Mouse (Mus musculus) heart, embryonic 15.5 days (tissue): ENCODE measurements around the gene Olfr417. TPM values are rescaled to one million over a fixed set of nuclear protein-coding genes. Genes with fewer than 3 reads are reported as not detected.
"Not testable (repeated sequence)": the region's sequence is repeated elsewhere in the genome, so short reads cannot be mapped to it uniquely, and the experiment has no call there.

Experiments used
- ATAC-seq: fragments of 200-750 bp; cut with Nextera tagmentation; replicated peaks from 2 replicates; pipeline ENCODE4 v1.8.0; 2017; ENCODE audit warnings: low read depth, moderate TSS enrichment; ENCODE audit not compliant: insufficient number of reproducible peaks, insufficient read depth, low FRiP score
- H3K27ac ChIP-seq: fragments of 300-500 bp; sonication (generic); 2 replicates; pipeline ENCODE4 v1.5.1; 2015; ENCODE audit warnings: mild to moderate bottlenecking, inconsistent platforms
- H3K27me3 ChIP-seq: fragments of 300-500 bp; sonication (generic); 2 replicates; pipeline ENCODE4 v1.6.1; 2015; ENCODE audit warnings: inconsistent platforms
- H3K36me3 ChIP-seq: fragments of 300-500 bp; sonication (generic); 2 replicates; pipeline ENCODE4 v1.6.1; 2015; ENCODE audit warnings: mild to moderate bottlenecking, inconsistent platforms
- H3K4me1 ChIP-seq: fragments of 300-500 bp; sonication (generic); replicated peaks from 2 replicates; pipeline ENCODE4 v1.6.1; 2015; ENCODE audit warnings: inconsistent platforms
- H3K4me2 ChIP-seq: fragments of 300-500 bp; sonication (generic); 2 replicates; pipeline ENCODE4 v1.6.1; 2015; ENCODE audit warnings: inconsistent platforms, mild to moderate bottlenecking, moderate library complexity
- H3K4me3 ChIP-seq: fragments of 300-500 bp; sonication (generic); 2 replicates; pipeline ENCODE4 v1.5.1; 2015; ENCODE audit warnings: mild to moderate bottlenecking, inconsistent platforms
- H3K9ac ChIP-seq: fragments of 300-500 bp; sonication (generic); 2 replicates; pipeline ENCODE4 v1.6.1; 2015; ENCODE audit warnings: mild to moderate bottlenecking, inconsistent platforms
- H3K9me3 ChIP-seq: fragments of 300-500 bp; sonication (generic); replicated peaks from 2 replicates; pipeline ENCODE4 v1.6.1; 2016; ENCODE audit warnings: inconsistent platforms
- WGBS: fragments of 180-500 bp; shearing (Covaris S2); methylation state at CpG from one replicate; pipeline ENCODE4 v1.1.7; 2015; ENCODE audit warnings: mixed read lengths; 5-methylcytosine and 5-hydroxymethylcytosine counted together
- polyA plus RNA-seq: library from polyadenylated mRNA; unstranded; fragments of >200 nt; fragmentation: Nextera tagmentation; extraction: Ambion mirVana; gene quantifications from 2 replicates; pipeline ENCODE4 v1.2.1, GENCODE M21; 2015

Olfr417 gene
- polyA plus RNA-seq, result not detected in 2 replicates

DNA sequence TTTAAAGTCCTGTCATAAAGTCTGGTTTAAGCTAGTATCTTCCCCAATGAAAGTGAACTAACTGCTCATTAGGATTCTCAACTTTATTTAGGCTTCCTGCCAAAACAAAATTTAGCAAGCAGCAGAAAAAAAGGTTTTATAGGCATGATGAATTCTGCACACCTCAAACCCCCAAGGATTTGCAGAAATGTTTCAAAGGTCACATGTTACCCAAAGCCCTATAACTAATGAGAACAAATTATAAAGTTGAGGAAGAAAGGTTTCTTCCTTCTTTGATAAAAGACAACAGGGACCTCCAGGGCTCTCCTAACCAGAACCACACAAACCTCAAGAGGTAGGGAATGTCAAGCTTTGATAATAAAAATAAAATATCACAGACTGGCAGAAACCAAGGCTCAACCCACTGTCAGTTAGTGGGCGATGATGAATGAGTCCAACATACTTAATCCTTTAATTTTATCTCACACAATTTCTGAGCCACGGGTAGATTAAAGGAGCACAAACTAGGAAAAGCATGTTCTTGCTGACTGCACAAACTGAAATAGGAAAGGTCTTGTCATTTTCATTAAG lies at the start of gene Olfr417:
Gene Olfr417 (plus strand): TSS at position 241 of the 570 bp plus-strand sequence.
- Histone ChIP-seq H3K27me3 (no peaks in the 10 kb centered on the region), H3K4me3 (no peak within 1 kb of the TSS), H3K4me1 (no peaks in the 10 kb centered on the region), H3K4me2 (no peak within 1 kb of the TSS), H3K36me3 (no peaks in the 10 kb centered on the region), H3K9me3 (no peaks in the 10 kb centered on the region), H3K27ac (no peak within 1 kb of the TSS), H3K9ac (no peak within 1 kb of the TSS)
- ATAC-seq, result no peak
- 65% methylated on average over 2 of the region's 2 CpGs for WGBS

DNA sequence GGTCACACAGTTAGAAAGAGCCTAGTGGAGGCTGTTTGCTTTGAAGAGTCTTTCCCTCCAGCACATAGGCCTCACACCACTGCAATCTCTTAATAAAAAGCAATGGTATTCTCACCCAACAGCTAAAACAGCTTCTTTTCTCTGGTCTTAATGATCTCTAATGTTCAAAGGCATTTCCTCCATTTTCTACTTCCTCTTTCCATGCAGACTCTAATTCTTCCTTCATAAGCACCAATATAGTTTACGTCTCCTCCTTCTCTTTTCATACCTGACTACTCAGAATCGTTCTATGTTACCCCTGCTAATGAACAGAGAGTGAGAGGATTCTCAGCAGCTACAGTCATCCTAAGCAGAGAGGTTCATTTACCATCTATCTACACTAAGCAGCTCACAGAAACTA lies 47.6 kb upstream of the Olfr417 start:
- WGBS, result 80% methylated on average over 2 of the region's 2 CpGs
- no peak for ATAC-seq
- H3K27me3 ChIP-seq, result no peaks in the 10 kb centered on the region
- H3K36me3 ChIP-seq, result no peaks in the 10 kb centered on the region
- H3K4me2 ChIP-seq, result no peak overlapping the region
- no peak overlapping the region for H3K27ac ChIP-seq
- H3K4me3 ChIP-seq, result no peak overlapping the region
- no peaks in the 10 kb centered on the region for H3K4me1 ChIP-seq
- no peaks in the 10 kb centered on the region for H3K9me3 ChIP-seq
- H3K9ac ChIP-seq, result no peak overlapping the region

DNA sequence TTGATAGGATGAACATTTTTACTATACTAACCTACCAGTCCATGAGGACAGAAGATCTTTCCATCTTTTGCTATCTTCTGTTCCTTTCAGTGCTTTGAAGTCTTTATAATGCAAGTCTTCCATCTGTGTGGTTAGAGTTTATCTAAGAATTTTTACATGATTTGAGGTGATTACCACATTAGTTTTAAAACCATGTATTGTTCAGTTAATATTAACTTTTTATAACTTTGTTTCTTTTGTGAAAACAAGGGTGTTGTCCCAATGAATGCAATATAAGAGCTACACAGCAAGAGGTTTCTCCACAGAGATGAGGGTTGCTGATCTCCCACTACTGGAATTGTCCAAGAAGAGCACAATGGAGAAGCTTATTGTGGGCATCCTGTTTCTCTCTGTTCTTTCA lies 34.7 kb upstream of the Olfr417 start, which contains the start of gene Mptx1:
Gene Mptx1 (plus strand): TSS at position 301 of the 400 bp plus-strand sequence.
- H3K27me3 ChIP-seq, result no peaks in the 10 kb centered on the region

DNA sequence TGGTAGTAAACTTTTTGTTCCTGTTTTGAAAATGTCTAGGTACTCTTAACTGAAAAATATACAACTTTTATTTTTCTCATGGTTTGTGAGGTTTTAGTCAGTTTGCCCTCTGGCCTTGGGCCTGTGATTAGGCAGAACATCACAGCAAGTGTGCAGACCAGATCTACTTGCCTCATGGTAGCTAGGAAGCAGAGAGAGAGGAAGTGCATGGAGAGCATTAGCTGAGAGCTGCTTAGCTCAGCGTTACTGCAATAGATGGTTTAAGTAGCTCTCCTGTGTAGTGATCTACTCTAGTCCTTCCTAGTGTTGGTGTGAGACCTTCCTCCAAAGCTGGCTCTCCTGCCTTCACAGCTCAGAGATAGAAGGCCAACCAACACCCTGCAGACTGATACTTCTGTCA lies 11.3 kb upstream of the Olfr417 start:
- H3K4me3 ChIP-seq, H3K27ac ChIP-seq, H3K4me2 ChIP-seq, H3K9ac ChIP-seq, H3K4me1 ChIP-seq, H3K36me3 ChIP-seq, H3K27me3 ChIP-seq, ATAC-seq, H3K9me3 ChIP-seq: not testable (repeated sequence)
- 55% methylated on average over 1 of the region's 1 CpGs for WGBS

More for the DNA sequence above, 34.7 kb upstream of the Olfr417 start, which contains the start of gene Mptx1:
- no peaks in the 10 kb centered on the region for H3K36me3 ChIP-seq
- ATAC-seq, result no peak
- no peaks in the 10 kb centered on the region for H3K4me1 ChIP-seq
- H3K4me3 ChIP-seq, result no peak within 1 kb of the TSS
- H3K4me2 ChIP-seq, result no peak within 1 kb of the TSS
- H3K27ac ChIP-seq, result no peak within 1 kb of the TSS
- H3K9ac ChIP-seq, result no peak within 1 kb of the TSS
- H3K9me3 ChIP-seq, result no peaks in the 10 kb centered on the region

DNA sequence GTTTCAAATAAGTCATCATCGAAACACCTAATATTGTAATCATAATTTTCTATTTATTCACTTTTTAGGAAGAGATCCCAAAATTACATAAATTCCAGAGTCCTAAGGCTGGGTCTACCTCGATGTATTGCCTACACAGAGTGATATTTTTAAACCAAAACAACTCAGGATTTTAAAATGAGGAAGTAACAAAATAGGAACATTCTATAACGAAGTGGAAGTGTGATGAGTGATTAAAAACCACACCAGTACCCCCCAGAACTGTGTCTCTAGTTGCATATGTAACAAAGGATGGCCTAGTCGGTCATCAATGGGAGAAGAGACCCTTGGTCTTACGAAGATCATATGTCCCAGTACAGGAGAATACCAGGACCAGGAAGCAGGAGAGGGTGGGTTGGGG lies 10.3 kb upstream of the Olfr417 start:
- Histone ChIP-seq H3K4me2 (no peak overlapping the region), H3K4me3 (no peak overlapping the region), H3K4me1 (no peaks in the 10 kb centered on the region), H3K27ac (no peak overlapping the region), H3K9me3 (no peaks in the 10 kb centered on the region), H3K27me3 (no peaks in the 10 kb centered on the region), H3K36me3 (no peaks in the 10 kb centered on the region), H3K9ac (no peak overlapping the region)
- WGBS, result 63% methylated on average over 5 of the region's 5 CpGs
- no peak for ATAC-seq

DNA sequence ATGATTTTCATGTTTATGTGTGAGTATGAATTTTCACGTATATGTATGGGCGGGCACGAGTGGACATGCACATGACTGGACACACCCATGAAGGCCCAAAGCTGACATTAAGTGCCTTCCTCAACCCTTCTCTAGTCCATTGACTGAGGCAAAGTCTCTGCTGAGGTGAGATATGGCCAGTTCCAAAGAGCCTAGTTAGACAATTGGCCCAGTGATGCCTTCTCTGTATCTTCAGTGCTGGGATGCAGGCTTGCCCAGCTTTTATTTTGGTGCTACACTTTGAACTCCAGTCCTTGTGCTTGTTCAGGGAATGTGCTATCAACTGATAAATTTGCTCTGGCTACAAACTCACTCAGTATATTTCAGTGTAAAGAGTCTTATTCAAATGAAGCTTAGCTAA lies 8.9 kb downstream of the Olfr417 start:
- Histone ChIP-seq H3K4me1 (no peaks in the 10 kb centered on the region), H3K9me3 (no peaks in the 10 kb centered on the region), H3K4me2 (no peak overlapping the region), H3K27ac (no peak overlapping the region), H3K36me3 (no peaks in the 10 kb centered on the region), H3K4me3 (no peak overlapping the region), H3K9ac (no peak overlapping the region), H3K27me3 (no peaks in the 10 kb centered on the region)
- WGBS, result 90% methylated on average over 3 of the region's 3 CpGs
- ATAC-seq, result no peak

DNA sequence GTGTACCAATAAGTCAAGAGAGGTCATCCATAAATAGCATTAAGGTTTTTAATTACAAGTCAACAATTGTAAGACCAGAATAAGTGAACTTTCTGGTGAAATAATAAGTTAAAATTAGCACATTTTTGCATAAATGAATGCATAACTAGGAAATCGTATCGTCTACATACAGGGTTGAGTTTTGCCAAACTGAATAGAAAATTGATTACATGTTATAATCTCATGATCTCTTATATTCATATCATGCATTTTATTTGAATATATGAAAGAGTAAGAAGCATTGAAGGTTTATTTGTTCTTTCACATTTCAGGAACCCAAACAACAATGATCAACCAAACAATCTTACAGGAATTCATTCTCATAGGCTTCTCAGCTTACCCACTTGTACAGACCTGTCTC lies 25.8 kb downstream of the Olfr417 start, which contains the start of gene Olfr248:
Gene Olfr248 (plus strand): TSS at position 301 of the 400 bp plus-strand sequence.
- H3K9ac ChIP-seq, result no peak within 1 kb of the TSS
- no peak within 1 kb of the TSS for H3K27ac ChIP-seq
- ATAC-seq, result no peak
- H3K4me2 ChIP-seq, result no peak within 1 kb of the TSS
- no peaks in the 10 kb centered on the region for H3K9me3 ChIP-seq
- no peaks in the 10 kb centered on the region for H3K4me1 ChIP-seq
- WGBS, result 89% methylated on average over 2 of the region's 2 CpGs
- H3K4me3 ChIP-seq, result no peak within 1 kb of the TSS
- no peaks in the 10 kb centered on the region for H3K36me3 ChIP-seq
- H3K27me3 ChIP-seq, result no peaks in the 10 kb centered on the region

DNA sequence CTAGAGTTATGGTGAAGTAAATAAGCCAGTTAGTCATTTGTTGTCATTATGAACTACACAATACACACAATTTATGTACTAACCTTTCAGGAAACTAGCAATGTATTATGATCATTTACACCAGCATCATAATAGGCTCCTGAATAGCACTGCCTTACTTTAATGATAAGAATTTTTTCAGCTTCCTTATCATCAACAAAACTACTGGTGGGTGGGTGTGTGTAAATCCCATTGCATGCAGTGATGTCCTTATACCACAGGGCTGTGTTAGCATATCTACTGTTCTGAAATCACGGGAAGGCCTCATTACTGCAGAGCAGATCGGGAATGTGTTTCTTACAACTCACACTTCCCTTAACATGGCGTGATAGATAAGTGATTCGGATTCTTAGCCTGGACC lies 58.0 kb downstream of the Olfr417 start:
- 44% methylated on average over 4 of the region's 4 CpGs for WGBS

DNA sequence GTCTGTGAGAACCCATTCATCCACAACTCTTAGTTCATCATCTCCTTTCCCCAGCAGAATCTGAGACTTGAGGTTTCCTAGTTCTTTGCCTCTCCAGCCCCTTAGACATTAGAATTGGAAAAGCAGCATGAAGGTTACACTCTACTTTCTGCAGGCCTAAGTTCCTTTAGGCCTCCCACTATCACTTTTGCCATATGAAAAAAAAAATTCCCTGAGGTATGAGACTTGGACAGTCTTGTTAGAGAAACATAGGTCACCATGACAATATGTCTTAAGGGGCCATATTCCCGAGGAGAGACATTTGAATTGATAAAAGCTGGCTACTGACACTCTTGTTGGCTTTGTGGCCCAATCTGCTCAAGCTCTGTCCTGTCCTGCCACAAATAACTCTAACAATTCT lies 58.8 kb downstream of the Olfr417 start, which contains the start of gene Olfr414:
Gene Olfr414 (plus strand): TSS at position 301 of the 400 bp plus-strand sequence.
- Histone ChIP-seq H3K9me3 (no peaks in the 10 kb centered on the region), H3K9ac (no peak within 1 kb of the TSS), H3K36me3 (no peaks in the 10 kb centered on the region), H3K27me3 (no peaks in the 10 kb centered on the region), H3K4me2 (no peak within 1 kb of the TSS), H3K4me1 (no peaks in the 10 kb centered on the region), H3K4me3 (no peak within 1 kb of the TSS), H3K27ac (no peak within 1 kb of the TSS)
- 55% methylated on average over 1 of the region's 1 CpGs for WGBS
- no peak for ATAC-seq

More for the DNA sequence above, 58.0 kb downstream of the Olfr417 start:
- Histone ChIP-seq H3K9ac (no peak overlapping the region), H3K36me3 (no peaks in the 10 kb centered on the region), H3K4me3 (no peak overlapping the region), H3K4me1 (no peaks in the 10 kb centered on the region), H3K27ac (no peak overlapping the region), H3K9me3 (no peaks in the 10 kb centered on the region), H3K27me3 (no peaks in the 10 kb centered on the region), H3K4me2 (no peak overlapping the region)
- ATAC-seq, result no peak

Other genes with a start within 250 kb of the Olfr417 start
- not detected in 2 replicates for gene Olfr231, start 244.0 kb upstream of the Olfr417 start, polyA plus RNA-seq
- gene Olfr424, start 233.6 kb upstream of the Olfr417 start, polyA plus RNA-seq, result not detected in 2 replicates
- gene Olfr420, start 209.5 kb upstream of the Olfr417 start, polyA plus RNA-seq, result 0.18 TPM in 1 of 2 replicates, not detected in the other
- gene Spta1, start 192.3 kb upstream of the Olfr417 start, polyA plus RNA-seq, result 1.7 and 2.2 TPM in 2 replicates
- not detected in 2 replicates for gene Olfr419, start 113.1 kb upstream of the Olfr417 start, polyA plus RNA-seq
- not detected in 2 replicates for gene Mptx1, start 34.6 kb upstream of the Olfr417 start, polyA plus RNA-seq
- gene Olfr248, start 25.9 kb downstream of the Olfr417 start, polyA plus RNA-seq, result not detected in 2 replicates
- gene Olfr414, start 58.9 kb downstream of the Olfr417 start, polyA plus RNA-seq, result not detected in 2 replicates
- gene Olfr220, start 77.0 kb downstream of the Olfr417 start, polyA plus RNA-seq, result not detected in 2 replicates
- gene Fmn2, start 136.7 kb downstream of the Olfr417 start, polyA plus RNA-seq, result 0.34 TPM in 2 replicates